Mouse (Mus musculus) small intestine, adult 2 months (tissue): ENCODE data around the gene Sap30bp. TPM values are rescaled to one million over a fixed set of nuclear protein-coding genes. Genes with fewer than 3 reads are reported as not detected.

Source experiments
- H3K27ac ChIP-seq: fragments of 200-500 bp; 2 replicates; pipeline ENCODE4 v1.5.1; 2012; ENCODE audit warnings: low read depth, low read length, control low read depth, inconsistent platforms; ENCODE audit not compliant: insufficient read depth
- H3K27me3 ChIP-seq: fragments of 200-500 bp; 2 replicates; pipeline ENCODE4 v1.6.1; 2012; ENCODE audit warnings: mild to moderate bottlenecking, moderate library complexity, low read length, inconsistent platforms; ENCODE audit not compliant: control insufficient read depth, insufficient read depth
- H3K36me3 ChIP-seq: fragments of 200-500 bp; 2 replicates; pipeline ENCODE4 v1.6.1; 2012; ENCODE audit warnings: mild to moderate bottlenecking, low read length, control low read depth, inconsistent platforms; ENCODE audit not compliant: control insufficient read depth, insufficient read depth
- H3K4me1 ChIP-seq: fragments of 200-500 bp; 2 replicates; pipeline ENCODE4 v1.6.1; 2012; ENCODE audit warnings: low read length, inconsistent platforms, mixed read lengths; ENCODE audit not compliant: control insufficient read depth, insufficient read depth, insufficient read length
- H3K4me3 ChIP-seq: fragments of 200-500 bp; 2 replicates; pipeline ENCODE4 v1.5.1; 2012; ENCODE audit warnings: low read depth, mild to moderate bottlenecking, control low read depth, inconsistent platforms, low read length, moderate library complexity
- CTCF ChIP-seq: fragments of 200-500 bp; IDR thresholded peaks from 2 replicates; pipeline ENCODE4 v1.5.1; 2012; ENCODE audit warnings: low read depth, mild to moderate bottlenecking, control low read depth, inconsistent platforms, low read length, moderate library complexity, mixed read lengths; ENCODE audit not compliant: insufficient replicate concordance, insufficient read length; ENCODE audit errors: extremely low read depth
- POLR2A ChIP-seq: fragments of 200-500 bp; IDR thresholded peaks from 2 replicates; pipeline ENCODE4 v1.6.1; 2012; ENCODE audit warnings: low read depth, mild to moderate bottlenecking, control low read depth, inconsistent platforms, low read length, moderate library complexity
- WGBS: fragments of 180-500 bp; shearing (Covaris S2); methylation state at CpG from one replicate; pipeline ENCODE4 v1.1.7; 2018; 5-methylcytosine and 5-hydroxymethylcytosine counted together
- polyA plus RNA-seq: library from polyadenylated mRNA; depleted of rRNA; stranded (reverse); fragments of >200 nt; gene quantifications from 2 replicates; pipeline ENCODE4 v1.2.3, GENCODE M21; 2012

The Sap30bp gene
- polyA plus RNA-seq, 1 experiment, result 27.1 TPM

DNA sequence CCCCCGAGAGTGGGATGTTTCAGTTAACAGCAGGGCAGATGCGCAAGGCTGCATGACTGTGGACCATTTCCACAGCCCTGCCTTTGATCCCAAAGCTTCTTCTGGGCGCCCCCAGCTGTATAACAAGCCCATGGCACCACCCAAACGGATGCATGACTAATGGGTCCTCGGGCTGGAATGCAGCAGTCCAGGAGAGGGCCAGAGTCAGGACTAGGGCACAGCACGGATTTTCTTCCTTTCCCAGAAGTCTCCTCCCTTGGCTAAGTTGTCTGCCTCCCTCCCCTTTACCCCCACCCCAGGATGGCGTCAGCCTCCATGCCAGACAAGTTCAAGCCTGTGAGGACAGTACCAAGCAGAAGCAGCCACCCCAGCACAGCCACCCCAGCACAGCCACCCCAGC lies 24.9 kb downstream of the Sap30bp start:
- Histone ChIP-seq H3K4me1 (peaks cover 29% of the 10 kb centered on the region), H3K27me3 (no peaks in the 10 kb centered on the region), H3K36me3 (peaks cover 40% of the 10 kb centered on the region), H3K27ac (no peak overlapping the region; the same call in 1 of the 2 replicates), H3K4me3 (no peak overlapping the region)
- WGBS, result 74% methylated on average over 7 of the region's 7 CpGs
- no peak for TF ChIP-seq POLR2A
- no peak for TF ChIP-seq CTCF

DNA sequence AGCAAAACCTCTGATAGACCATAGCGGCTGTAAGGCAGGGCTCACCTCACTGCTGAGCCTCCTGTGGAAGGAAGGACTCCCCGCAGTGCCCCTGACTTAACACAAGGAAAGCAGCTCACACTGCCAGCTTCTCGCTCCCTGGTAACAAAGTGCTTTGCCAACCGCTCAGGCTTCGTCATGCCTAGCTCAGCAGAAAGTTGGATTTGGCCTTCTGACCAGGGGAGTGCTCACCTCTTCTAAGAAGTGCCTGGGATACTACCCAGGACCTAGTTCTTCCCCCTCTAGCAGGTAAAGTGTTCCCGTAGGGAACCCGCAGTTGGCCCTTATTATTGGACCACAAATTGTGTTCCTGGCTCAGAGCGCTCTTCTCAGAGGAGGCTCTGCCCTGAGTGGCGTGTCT lies 25.9 kb downstream of the Sap30bp start:
- Histone ChIP-seq H3K4me3 (no peak overlapping the region), H3K4me1 (peaks cover 31% of the 10 kb centered on the region), H3K36me3 (peaks cover 45% of the 10 kb centered on the region), H3K27ac (no peak overlapping the region), H3K27me3 (no peaks in the 10 kb centered on the region)
- TF ChIP-seq POLR2A (no peak), CTCF (no peak)
- 97% methylated on average over 9 of the region's 9 CpGs for WGBS

DNA sequence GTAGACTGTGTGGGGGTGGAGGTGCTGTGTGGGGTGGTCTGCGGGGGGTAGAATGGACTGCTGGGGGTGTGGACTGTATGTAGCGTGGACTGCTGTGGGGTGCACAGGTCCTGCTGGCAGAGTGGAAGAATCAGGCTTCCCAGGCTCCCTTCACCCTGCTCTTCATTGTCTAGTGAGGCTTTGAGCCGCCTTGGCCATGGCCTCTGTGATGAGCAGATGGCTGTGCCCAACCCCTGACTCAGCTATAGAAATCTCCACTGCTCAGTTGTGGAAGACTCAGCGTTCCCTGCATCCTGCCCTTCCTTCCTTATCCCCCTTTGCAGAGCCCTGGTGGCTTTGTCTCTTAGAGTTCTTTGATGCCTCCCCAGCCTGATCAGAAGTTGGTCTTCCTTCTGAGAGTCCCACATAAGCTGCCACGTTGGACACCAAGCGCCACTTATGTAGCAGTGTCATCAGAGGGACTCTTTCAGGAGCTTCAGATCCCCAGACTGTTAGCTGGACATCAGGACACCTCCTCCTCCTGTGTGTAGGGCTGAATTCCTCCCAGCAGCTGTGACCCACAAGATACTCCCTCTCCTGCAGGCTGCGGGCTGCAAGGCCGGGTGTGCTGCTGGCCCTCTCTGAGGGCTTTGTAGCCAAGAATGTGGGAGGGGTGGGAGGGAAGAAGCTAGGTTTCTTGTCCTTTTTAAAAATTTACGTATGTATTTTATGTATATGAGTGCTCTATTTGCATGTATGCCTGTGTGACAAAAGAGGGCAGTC lies 29.8 kb downstream of the Sap30bp start:
- H3K27me3 ChIP-seq, result no peaks in the 10 kb centered on the region
- no peak for TF ChIP-seq CTCF
- TF ChIP-seq POLR2A, result no peak
- no peak overlapping the region for H3K4me3 ChIP-seq
- 95% methylated on average over 9 of the region's 9 CpGs for WGBS
- no peak overlapping the region for H3K27ac ChIP-seq
- peaks cover 14% of the 10 kb centered on the region for H3K4me1 ChIP-seq
- peaks cover 59% of the 10 kb centered on the region for H3K36me3 ChIP-seq

DNA sequence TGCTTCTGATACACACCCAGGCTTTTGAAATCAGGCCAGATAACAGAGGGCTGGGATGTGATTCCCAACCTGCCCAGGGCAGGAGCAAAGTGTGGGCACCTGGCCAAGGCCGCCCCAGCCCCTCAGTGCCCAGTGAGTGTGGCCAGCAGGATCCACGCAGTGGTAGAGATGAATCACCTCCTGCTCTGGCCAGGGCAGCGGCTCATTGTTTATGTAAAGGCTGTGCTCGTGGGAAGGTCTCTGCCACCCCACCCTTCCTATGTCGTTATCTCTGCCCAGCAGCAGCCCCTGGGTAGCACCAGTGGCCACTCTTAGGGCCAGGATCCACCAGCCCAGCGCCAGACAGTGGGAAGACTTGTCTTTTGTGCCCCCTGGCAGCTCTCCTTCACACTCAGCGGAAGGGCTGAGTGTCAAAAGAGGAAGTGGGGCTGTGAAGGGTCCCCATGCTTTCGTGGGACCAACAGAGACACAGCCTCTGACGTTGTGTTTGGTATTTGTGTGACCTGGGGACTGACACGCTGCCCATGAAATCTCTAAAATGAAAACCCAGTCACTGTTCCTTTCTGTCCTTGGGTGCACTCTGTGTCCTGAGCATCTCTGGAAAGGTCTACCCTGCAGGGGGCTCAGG lies 32.0 kb downstream of the Sap30bp start:
- no peak overlapping the region for H3K4me3 ChIP-seq
- WGBS, result 55% methylated on average over 10 of the region's 10 CpGs
- TF ChIP-seq POLR2A, result no peak
- no peak for TF ChIP-seq CTCF
- H3K4me1 ChIP-seq, result peaks cover 21% of the 10 kb centered on the region
- no peaks in the 10 kb centered on the region for H3K27me3 ChIP-seq
- H3K27ac ChIP-seq, result 0 out of 2 replicates have a peak overlapping the region, but pooled peaks have one; percentile 16
- peaks cover 52% of the 10 kb centered on the region for H3K36me3 ChIP-seq

DNA sequence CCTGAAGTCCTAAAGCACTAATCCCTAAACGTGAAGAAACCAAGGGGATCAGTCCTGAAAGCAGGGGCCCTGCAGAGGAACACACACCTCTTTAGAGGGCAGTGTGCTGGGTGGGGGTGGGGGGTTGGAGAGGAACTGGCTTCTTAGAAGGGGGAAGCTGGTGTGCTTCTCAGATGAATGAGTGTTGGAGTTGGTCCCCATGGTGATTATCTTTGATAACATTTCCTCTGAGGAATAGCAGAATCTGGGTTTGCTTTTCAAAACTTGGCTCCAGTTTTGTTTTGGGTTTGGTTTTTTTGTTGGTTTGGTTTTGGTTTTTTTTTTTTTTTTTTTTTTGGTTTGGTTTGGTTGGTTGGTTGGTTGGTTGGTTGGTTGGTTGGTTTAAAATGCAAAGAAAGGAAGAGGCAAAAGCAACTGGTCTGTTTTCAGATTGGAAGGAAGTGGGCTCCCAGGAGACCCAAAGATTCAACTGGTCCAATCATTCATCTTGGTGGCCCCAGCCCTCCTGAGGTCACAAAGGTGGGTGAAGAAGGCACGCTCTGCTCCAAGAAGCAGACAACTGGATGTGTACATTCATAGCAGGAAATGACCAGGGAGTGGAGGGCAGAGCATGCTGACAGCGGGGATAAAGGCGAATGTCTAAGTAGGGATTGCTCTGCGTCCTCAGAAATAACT lies 35.8 kb downstream of the Sap30bp start:
- no peak for TF ChIP-seq CTCF
- TF ChIP-seq POLR2A, result no peak
- H3K4me1 ChIP-seq, result peaks cover 26% of the 10 kb centered on the region
- H3K36me3 ChIP-seq, result peaks cover 19% of the 10 kb centered on the region
- 75% methylated on average over 5 of the region's 5 CpGs for WGBS
- no peak overlapping the region for H3K4me3 ChIP-seq
- no peak overlapping the region for H3K27ac ChIP-seq
- H3K27me3 ChIP-seq, result no peaks in the 10 kb centered on the region

DNA sequence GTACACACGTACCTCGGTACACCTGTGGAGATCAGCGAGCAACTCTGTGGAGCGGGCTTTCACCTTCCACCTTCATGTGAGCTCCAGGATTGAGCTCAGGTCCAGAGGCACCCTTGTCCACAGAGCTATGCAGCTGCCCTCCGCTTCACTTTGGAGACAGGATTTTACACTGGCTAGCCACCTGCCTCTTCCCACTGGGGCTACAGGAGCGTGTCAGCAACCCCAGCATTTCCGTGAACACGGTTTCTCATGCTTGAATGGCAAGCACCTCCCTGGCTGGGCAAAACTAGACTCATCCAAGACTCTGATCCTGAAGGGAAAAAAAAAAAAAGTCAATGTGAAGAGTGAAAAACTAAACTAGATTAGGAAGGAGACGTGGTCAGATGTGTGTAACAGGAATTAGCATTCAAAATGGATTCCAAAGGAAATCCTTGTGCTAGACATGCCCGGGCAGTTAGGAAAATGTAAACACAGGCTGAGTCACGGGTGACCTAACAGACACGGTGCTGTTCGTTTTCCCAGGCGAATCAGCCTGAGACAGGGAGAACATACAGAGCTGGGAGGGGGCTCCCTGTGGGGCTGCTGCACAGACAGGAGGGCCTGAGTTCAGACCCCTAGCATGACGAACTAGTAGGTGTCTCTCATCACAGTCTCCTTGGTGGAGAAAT lies 37.1 kb downstream of the Sap30bp start:
- Histone ChIP-seq H3K36me3 (peaks cover 9% of the 10 kb centered on the region; the same call in 1 of the 2 replicates), H3K4me3 (no peak overlapping the region), H3K4me1 (peaks cover 17% of the 10 kb centered on the region), H3K27ac (peak overlapping the region; percentile 6; the same call in 1 of the 2 replicates), H3K27me3 (no peaks in the 10 kb centered on the region)
- 33% methylated on average over 15 of the region's 15 CpGs for WGBS
- no peak for TF ChIP-seq POLR2A
- TF ChIP-seq CTCF, result no peak

DNA sequence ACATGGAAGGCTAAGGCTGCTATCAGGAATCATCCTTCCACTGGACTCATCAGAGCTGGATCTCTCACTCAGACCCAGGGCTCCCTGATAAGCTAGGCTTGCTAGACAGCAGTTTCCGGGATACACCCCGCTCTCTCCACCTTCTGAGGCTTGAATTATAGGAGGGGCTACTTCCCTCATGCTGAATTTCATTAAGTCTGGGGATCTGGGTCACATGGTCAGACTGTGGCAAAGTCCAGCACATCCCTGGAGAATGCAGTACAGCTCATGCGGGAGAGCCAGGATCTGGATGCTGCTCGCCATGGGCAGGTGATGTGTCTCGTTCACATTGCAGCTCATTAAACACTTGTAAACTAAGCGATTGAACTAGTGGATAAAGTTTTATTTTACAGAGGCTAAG lies 37.9 kb downstream of the Sap30bp start:
- H3K27ac ChIP-seq, result no peak overlapping the region

More for the DNA sequence above, 37.9 kb downstream of the Sap30bp start:
- WGBS, result 27% methylated on average over 6 of the region's 6 CpGs
- Histone ChIP-seq H3K36me3 (peaks cover 7% of the 10 kb centered on the region; the same call in 1 of the 2 replicates), H3K4me3 (no peak overlapping the region), H3K4me1 (peaks cover 16% of the 10 kb centered on the region; the same call in 1 of the 2 replicates), H3K27me3 (no peaks in the 10 kb centered on the region)
- TF ChIP-seq CTCF, result no peak
